Mouse (Mus musculus) heart, postnatal 36 days (tissue): Measurements from ENCODE around the gene Pipox. TPM values are rescaled to one million over a fixed set of nuclear protein-coding genes. Genes with fewer than 3 reads are reported as not detected.

Source experiments
- DNase-seq, 2 experiments: peaks; one replicate each; pipeline ENCODE4 v3.0.0; 2021 to 2022
- intact Hi-C: fragments of 180-260 bp; cut with DNase I; formaldehyde crosslinking; loops from one replicate; pipeline ENCODE4 v1.15.1; 2025
- total RNA-seq, 2 experiments: library from RNA; stranded (reverse); gene quantifications; 2 replicates each; pipeline ENCODE4 v1.2.3; 2021

Gene Pipox
- total RNA-seq, 2 experiments from 2014 or later: 0.53 to 0.89 TPM

- no peak for DNase-seq
Observed at GRCm38 (mm10) chr11:77884524-77885245, 9.2 kb downstream of the Pipox start.

DNA sequence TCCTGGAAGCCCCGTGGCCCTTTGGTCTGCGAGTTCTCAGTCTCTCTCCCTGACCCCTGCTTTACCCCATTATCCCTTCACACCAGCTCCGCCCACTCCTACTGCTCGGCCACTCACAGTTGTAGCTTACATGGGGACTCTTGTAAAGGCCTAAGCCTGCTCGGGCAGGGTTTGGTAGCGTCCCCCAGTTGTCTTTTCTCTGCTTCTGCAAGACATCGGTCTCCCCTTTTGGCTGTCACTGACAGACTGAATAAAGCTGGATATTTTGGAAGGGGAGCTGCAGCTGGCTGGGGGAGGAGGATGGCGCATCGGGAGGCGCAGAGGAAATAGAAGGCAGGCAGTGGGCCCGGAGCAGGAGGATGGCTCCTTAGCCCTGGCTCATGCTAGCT, 17.1 kb downstream of the Pipox start:
- intact Hi-C loops: loop anchor here (5.0 kb wide), 1 partner anchor 39 kb away; no protein-coding TSS in a partner anchor

More at GRCm38 (mm10) chr11:77884524-77885245, 9.2 kb downstream of the Pipox start:
- intact Hi-C loops: no loop called here

DNA sequence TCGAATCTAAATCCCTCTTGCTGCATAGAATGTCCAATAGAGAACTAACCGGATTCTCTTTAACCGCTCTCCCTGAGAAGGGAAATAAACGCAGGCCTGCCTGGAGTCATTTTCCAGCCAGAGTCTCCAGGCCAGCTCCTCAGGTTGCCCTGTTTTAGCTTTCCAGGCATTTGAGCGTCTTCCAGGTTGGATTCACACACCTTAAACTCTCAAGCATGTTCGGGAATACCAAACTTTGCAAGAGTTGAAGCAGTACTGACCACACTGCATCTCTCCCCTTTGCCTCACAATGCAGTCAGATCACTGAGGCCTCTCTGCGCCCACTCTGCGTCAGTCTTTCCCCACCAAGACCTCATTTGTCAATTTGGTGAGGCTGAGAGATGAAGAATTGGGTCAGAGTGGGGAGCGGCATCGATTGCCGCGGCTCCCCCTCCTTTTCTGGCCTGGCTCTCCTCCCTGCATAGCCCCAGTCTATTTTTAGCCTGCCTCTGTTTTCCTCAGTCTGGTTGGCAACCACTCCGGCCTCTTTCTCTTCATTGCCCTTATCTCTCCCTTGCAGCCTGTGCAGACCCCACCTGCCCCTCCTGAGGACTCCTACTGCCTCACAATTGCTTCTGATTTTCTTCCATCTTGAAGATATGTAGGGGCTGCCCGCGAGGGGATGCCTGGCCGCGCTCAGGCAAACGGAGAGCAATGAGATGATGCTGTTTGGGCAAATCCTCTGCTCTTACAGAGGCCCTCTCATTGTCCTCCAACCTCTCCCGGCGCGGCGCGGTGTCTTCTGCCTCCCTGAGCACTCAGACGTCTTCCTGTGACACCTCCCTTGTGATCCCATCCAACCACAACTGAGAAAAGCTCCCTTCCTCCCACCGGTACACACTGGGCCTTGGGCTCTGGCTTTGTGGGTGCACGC, 17.8 kb downstream of the Pipox start:
- intact Hi-C loops: loop anchor here (5.0 kb wide), 1 partner anchor 39 kb away; no protein-coding TSS in a partner anchor
- no peak for DNase-seq

More for the DNA sequence above, 17.1 kb downstream of the Pipox start:
- DNase-seq: no peak

GRCm38 (mm10) chr11:77875269-77875668, 18.6 kb downstream of the Pipox start:
- DNase-seq: no peak
- intact Hi-C loops: loop anchor here (5.0 kb wide), 1 partner anchor 38 kb away; no protein-coding TSS in a partner anchor

- no peak for DNase-seq
- intact Hi-C loops: loop anchor here (5.0 kb wide), 1 partner anchor 37 kb away; no protein-coding TSS in a partner anchor
Observed at GRCm38 (mm10) chr11:77874685-77875231, 19.1 kb downstream of the Pipox start.

DNA sequence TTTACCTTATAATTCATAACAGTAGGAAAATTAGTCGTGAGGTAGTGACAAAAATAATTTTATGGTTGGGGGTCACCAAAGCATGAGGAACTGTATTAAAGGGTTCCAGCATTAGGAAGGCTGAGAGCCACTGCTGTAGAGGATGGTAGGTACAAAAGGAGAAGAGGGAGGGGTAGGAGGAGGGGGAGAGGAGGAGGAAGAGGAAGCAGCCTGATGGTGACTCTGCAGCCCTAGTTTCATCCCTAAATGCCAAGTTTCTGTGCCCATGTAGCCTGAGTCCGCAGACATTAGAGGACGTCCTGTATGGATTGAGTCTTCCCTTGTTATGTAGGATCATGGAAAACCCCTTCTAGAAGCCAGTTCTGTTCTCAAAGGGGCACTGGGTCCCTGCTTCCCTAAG, 20.8 kb downstream of the Pipox start:
- intact Hi-C loops: no loop called here
- DNase-seq: no peak

DNA sequence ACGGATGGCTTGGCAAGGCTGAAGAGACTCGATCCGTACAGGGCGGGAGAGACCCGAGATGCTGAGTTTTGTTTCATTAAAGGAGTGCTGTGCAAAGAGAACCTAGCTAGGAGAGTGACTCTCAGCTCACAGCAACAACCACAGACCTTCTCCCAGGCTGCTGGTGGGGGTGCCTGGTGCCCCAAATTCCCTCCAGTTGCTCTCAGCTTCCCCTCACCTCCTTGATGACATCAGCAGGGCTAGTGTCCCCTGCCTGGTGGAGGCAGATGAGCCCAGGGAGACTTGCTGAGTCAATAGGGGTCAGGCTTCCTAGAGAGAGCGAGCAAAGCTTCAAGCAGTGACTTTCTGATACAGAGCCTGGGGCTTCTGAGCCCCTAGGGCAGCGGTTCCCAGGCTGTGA, 21.2 kb downstream of the Pipox start:
- no peak for DNase-seq
- intact Hi-C loops: no loop called here

GRCm38 (mm10) chr11:77872236-77872635, 21.7 kb downstream of the Pipox start:
- intact Hi-C loops: no loop called here
- no peak for DNase-seq

GRCm38 (mm10) chr11:77871436-77871835, 22.5 kb downstream of the Pipox start:
- intact Hi-C loops: no loop called here
- no peak for DNase-seq

DNA sequence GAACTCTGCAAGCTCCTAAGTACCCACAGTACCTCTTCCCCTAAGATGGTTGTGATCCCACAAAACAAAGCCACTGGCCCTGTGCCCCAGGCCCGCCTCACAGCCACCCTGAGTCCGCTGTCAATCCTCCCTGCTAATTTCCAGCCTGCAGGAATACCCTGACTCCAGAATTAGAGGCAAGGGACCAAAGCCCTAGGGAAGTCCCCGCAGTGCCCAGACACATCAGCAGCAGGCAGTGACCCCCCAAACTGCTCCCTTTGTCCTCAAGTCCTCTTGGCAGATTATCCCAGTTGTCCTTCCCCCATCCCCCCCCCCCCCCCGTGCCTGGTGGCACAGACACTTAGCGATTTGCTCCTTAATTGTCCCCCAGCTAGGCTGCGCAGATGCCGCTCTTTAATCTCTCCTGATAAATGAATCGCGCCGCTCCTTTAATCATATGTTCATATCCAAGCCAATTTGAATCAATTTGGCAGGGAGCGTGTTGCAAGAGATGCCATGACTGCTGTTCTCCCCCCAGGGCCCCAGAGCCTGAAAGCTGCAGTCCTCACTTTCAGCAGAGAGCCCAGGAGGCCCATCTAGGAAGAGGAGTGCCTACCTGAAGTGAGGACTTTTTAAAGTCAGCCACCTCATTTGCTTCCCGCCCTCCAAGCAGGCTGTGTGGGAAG, 26.3 kb downstream of the Pipox start:
- intact Hi-C loops: no loop called here
- no peak for DNase-seq

- intact Hi-C loops: no loop called here
- no peak for DNase-seq
Observed at GRCm38 (mm10) chr11:77864771-77865170, 29.1 kb downstream of the Pipox start.

DNA sequence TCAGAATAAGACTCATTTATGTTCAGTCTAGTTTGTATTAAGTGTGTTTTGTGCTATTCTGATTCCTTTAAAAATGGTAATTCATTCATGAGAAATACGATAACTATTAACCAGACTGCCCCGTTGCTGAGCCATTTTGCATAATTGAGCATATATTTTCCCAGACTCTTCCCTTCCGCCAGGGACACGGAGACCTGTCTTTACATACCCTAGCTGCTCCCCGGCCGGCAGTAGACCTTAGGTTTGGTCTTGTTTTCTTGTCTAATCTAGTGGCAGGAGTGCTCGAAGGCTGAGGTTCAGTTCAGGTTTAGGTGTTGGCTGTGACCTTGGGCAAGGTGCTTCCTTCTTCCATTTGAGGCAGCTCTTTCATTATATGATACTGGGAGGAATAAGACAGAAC, 31.0 kb downstream of the Pipox start:
- no peak for DNase-seq
- intact Hi-C loops: no loop called here

GRCm38 (mm10) chr11:77860947-77861346, 32.9 kb downstream of the Pipox start:
- DNase-seq: no peak
- intact Hi-C loops: no loop called here

GRCm38 (mm10) chr11:77858589-77858988, 35.3 kb downstream of the Pipox start:
- DNase-seq: no peak
- intact Hi-C loops: no loop called here

- intact Hi-C loops: no loop called here
- DNase-seq: no peak
Observed at GRCm38 (mm10) chr11:77857089-77857488, 36.8 kb downstream of the Pipox start.

- no peak for DNase-seq
- intact Hi-C loops: no loop called here
Observed at GRCm38 (mm10) chr11:77855396-77855795, 38.5 kb downstream of the Pipox start.

DNA sequence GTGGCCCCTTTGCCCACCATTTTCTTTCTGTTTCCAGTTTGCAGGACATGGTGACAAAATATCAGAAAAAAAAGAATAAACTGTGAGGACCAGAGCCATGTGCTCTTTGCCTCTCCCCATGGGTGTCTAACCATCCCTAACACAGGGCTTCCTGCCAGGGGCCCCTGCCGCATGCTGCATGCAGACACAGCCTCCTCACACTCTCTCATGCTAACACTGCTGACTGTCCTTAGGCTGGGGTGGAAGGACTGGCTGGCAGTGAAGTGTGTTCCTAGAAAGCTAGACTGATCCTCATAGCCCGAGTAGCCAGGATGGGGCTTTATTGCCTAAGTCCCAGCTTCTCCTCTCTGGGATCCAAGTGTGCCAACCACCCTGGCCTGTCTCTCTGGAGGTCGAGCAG, 39.3 kb downstream of the Pipox start:
- DNase-seq: no peak
- intact Hi-C loops: no loop called here

GRCm38 (mm10) chr11:77852941-77853668, 40.8 kb downstream of the Pipox start:
- intact Hi-C loops: no loop called here
- no peak for DNase-seq

DNA sequence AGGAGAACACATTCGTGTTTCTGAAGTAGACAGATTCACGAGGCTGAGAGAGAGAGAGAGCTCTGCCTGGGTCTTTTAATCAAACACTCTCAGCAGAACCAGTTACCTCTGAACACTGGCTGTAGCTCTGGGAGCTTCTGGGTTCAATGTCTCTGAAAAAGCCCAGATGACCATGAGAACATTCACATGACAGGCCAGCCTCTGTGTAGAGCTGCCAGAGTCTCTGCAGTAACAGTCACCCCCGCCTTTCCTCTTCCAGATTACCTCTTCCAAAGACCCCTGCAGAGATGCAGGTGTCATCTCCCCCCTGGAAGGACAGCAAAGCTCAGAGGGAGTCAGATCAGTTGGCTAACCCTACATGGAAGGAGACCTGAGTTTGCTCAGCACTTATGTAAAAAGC, 41.7 kb downstream of the Pipox start:
- no peak for DNase-seq
- intact Hi-C loops: no loop called here

DNA sequence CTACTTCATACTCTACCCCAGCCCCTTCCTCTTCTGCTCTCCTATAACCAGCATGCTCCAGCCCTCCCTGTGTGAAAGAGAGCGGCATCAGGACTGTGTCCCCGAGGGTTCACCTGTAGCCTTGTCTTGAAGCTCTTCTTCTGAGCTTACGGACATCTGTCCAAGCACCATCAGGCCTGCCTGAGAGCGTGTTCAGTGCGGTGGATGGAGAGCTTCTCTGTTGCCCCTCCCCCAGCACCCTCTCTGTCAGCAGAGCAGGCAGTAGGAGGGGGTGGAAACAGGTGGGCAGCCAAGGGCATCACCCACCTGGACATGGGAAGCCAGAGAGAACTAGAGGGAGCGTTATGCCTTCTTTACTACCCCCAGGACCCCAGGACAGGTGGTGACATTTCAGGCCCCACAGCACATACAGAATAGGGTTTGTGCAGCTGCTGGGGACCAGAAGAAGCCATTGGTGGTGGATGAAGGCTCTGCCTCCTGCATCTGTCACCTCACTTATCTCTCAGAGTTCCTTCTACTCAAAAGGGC, 42.3 kb downstream of the Pipox start:
- DNase-seq: no peak
- intact Hi-C loops: no loop called here
